Mouse (Mus musculus) bone marrow macrophage, adult 2 months (primary cell): ENCODE measurements around the gene Ube2v1.

Source experiments
- CTCF ChIP-seq: IDR thresholded peaks from 2 replicates; pipeline ENCODE4 v1.5.1; 2012; ENCODE audit warnings: low read depth, mild to moderate bottlenecking, low read length, moderate library complexity
- POLR2A ChIP-seq: IDR thresholded peaks from 2 replicates; pipeline ENCODE4 v1.6.1; 2012; ENCODE audit warnings: mild to moderate bottlenecking, low read depth, low read length, borderline replicate concordance

GRCm38 (mm10) chr2:167660611-167660971, 28.7 kb upstream of the Ube2v1 start:
- TF ChIP-seq CTCF = no peak
- no peak for TF ChIP-seq POLR2A
